Mouse (Mus musculus) adrenal gland, postnatal 10 days (tissue): ENCODE data around the gene Abr. TPM values are rescaled to one million over a fixed set of nuclear protein-coding genes. Genes with fewer than 3 reads are reported as not detected.

Experiments used
- DNase-seq: peaks from one replicate; pipeline ENCODE4 v3.0.0; 2021; ENCODE audit warnings: mixed read lengths
- total RNA-seq, 2 experiments: library from RNA; stranded (reverse); gene quantifications; 2 replicates each; pipeline ENCODE4 v1.2.3; 2021

Abr gene
- total RNA-seq, 2 experiments from 2014 or later = 35.4 to 44.2 TPM

- no peak for DNase-seq
Measured at GRCm38 (mm10) chr11:76516951-76517350, 105.2 kb downstream of the Abr start.

GRCm38 (mm10) chr11:76515123-76515522 lies 107.0 kb downstream of the Abr start:
- DNase-seq = no peak

GRCm38 (mm10) chr11:76510977-76511376 lies 111.1 kb downstream of the Abr start:
- DNase-seq = no peak

GRCm38 (mm10) chr11:76509751-76510723 lies 112.1 kb downstream of the Abr start:
- peak; percentile 77 for DNase-seq

- no peak for DNase-seq
Measured at GRCm38 (mm10) chr11:76508831-76509595, 113.1 kb downstream of the Abr start.

- no peak for DNase-seq
Measured at GRCm38 (mm10) chr11:76508125-76508524, 114.0 kb downstream of the Abr start.

- no peak for DNase-seq
Measured at GRCm38 (mm10) chr11:76507302-76508124, 114.6 kb downstream of the Abr start.

- DNase-seq = peak; percentile 70
Measured at GRCm38 (mm10) chr11:76506514-76507228, 115.4 kb downstream of the Abr start.

GRCm38 (mm10) chr11:76505106-76505505 lies 117.0 kb downstream of the Abr start:
- no peak for DNase-seq

- no peak for DNase-seq
Measured at GRCm38 (mm10) chr11:76504058-76504457, 118.1 kb downstream of the Abr start.

GRCm38 (mm10) chr11:76499987-76500386 lies 122.1 kb downstream of the Abr start:
- DNase-seq = no peak

- no peak for DNase-seq
Measured at GRCm38 (mm10) chr11:76499564-76499963, 122.5 kb downstream of the Abr start.

- DNase-seq = no peak
Measured at GRCm38 (mm10) chr11:76497769-76498152, 124.4 kb downstream of the Abr start.

- no peak for DNase-seq
Measured at GRCm38 (mm10) chr11:76497066-76497768, 124.9 kb downstream of the Abr start.

GRCm38 (mm10) chr11:76496086-76496771 lies 125.9 kb downstream of the Abr start:
- peak; percentile 40 for DNase-seq

- no peak for DNase-seq
Measured at GRCm38 (mm10) chr11:76495127-76496028, 126.7 kb downstream of the Abr start.

- DNase-seq = peak; percentile 91
Measured at GRCm38 (mm10) chr11:76494360-76495126, 127.6 kb downstream of the Abr start.

- DNase-seq = peak; percentile 37
Measured at GRCm38 (mm10) chr11:76493811-76494274, 128.3 kb downstream of the Abr start.
